Mouse (Mus musculus): ENCODE measurements at regions not wholly inside any gene's neighbourhood (a gene's known extent, or its start where the extent isn't known, plus 50 kb on each side); places are given as distances from the start of the nearest gene placed in this dataset.

DNA sequence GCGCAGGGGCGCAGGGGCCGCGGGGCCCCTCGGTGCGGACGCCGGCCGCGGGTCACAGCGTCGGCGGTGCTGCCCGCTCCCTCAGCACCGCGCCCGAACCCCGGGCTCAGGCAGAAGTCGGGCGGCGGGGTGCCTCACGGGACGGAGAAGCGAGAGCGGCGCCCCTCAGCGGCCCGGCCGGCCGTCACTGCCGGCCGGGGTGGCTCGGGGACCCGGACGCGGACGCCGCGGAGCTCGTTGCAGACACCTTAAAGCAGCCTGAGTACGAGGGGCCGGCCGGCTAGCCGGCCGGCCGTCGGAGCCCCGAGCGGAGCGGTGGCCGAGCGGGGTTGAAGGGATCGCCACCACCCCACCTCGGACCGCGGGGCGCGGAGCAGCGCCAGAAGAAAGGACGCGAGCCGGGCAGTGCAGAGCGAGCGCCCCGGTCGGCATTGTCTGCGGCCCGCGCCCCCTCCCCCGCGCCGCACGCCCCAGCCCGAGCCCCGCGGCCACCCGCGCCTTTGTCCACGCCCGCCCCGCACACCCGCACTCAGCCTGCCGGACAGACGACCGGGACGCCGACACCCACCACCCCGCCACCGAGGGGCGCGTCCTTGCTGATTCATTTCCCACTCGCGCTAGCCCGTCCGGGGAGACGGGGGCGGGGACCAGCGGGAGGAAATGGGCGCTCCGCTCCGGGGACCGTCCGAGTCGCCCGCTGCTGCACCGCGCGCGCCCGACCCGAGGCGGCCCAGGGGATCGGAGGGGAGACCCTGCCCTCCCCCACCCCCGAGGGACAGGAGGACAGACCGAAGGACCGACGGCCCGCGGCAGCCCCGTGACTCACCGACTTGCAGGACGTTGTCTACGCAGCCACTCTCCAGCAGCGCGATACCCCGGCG, 155.4 kb upstream of the Smim15 start:
- Histone ChIP-seq H3K27ac (ENCODE audit: insufficient read depth, low read depth, low read length, poor library complexity, severe bottlenecking) (no peak overlapping the region), H3K36me3 (ENCODE audit: control insufficient read depth, insufficient read depth, low read length, poor library complexity, severe bottlenecking) (no peaks in the 10 kb centered on the region), H3K9me3 (ENCODE audit: control insufficient read depth, insufficient read depth, low read depth, low read length) (no peaks in the 10 kb centered on the region), H3K4me3 (ENCODE audit: insufficient read depth in 1 of 2, low read depth in 1 of 2, low read length in 2 of 2, poor library complexity in 1 of 2, severe bottlenecking in 1 of 2) (peak overlapping the region; percentile 82 to 96), H3K4me1 (ENCODE audit: control insufficient read depth in 2 of 2, insufficient read depth in 2 of 2, low read length in 2 of 2, poor library complexity in 1 of 2) (peaks cover 0 to 3% of the 10 kb centered on the region in 2 experiments; a peak in 1 of 4 replicates), H3K9ac (ENCODE audit: insufficient read depth, low read depth, low read length, poor library complexity, severe bottlenecking) (peak overlapping the region; percentile 75)
- no peak for DNase-seq (ENCODE audit: low read depth, low spot score)
- in situ Hi-C loops (cut with MboI; ENCODE audit: low sequenced_read_pairs in 2 of 2, unreplicated experiment in 2 of 2), result no loop called here
- TF ChIP-seq ZNF384 (IDR thresholded peaks at IDR 0.05; ENCODE audit: low read depth, low read length) (no peak), ZC3H11A (IDR thresholded peaks at IDR 0.05; ENCODE audit: borderline replicate concordance, low read depth, low read length) (no peak), CHD2 (IDR thresholded peaks at IDR 0.05; ENCODE audit: low read depth, low read length) (no peak), MAFK (IDR thresholded peaks at IDR 0.05; ENCODE audit: insufficient read depth, low read depth, low read length) (no peak), HCFC1 (IDR thresholded peaks at IDR 0.05; ENCODE audit: borderline replicate concordance, insufficient read depth, low read length) (no peak)

DNA sequence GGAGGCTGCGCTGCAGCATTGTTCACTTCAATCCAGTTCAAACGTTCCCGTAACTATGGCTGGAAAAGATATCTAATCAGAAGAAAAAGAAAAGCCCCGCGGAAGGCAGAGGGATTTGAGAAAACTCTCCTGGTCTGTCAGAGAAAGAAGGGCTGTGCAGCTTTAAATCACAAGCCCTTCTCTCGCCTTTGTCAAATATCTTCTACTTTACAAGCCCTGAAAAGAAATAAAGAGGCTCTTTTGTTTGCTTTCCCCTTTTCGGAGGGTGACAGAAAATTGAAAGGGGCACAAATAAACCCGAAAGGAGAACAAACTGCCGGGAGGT, 156.1 kb upstream of the Smim15 start:
- H3K9me3 ChIP-seq (ENCODE audit: control insufficient read depth, insufficient read depth, low read depth, low read length), result no peaks in the 10 kb centered on the region
- H3K4me1 ChIP-seq (ENCODE audit: control insufficient read depth in 2 of 2, insufficient read depth in 2 of 2, low read length in 2 of 2, poor library complexity in 1 of 2), result peaks cover 0 to 3% of the 10 kb centered on the region in 2 experiments; a peak in 1 of 4 replicates
- peak overlapping the region; percentile 82 to 96 for H3K4me3 ChIP-seq (ENCODE audit: insufficient read depth in 1 of 2, low read depth in 1 of 2, low read length in 2 of 2, poor library complexity in 1 of 2, severe bottlenecking in 1 of 2)
- H3K36me3 ChIP-seq (ENCODE audit: control insufficient read depth, insufficient read depth, low read length, poor library complexity, severe bottlenecking), result no peaks in the 10 kb centered on the region
- TF ChIP-seq ZNF384 (IDR thresholded peaks at IDR 0.05; ENCODE audit: low read depth, low read length) (no peak), CHD2 (IDR thresholded peaks at IDR 0.05; ENCODE audit: low read depth, low read length) (no peak), HCFC1 (IDR thresholded peaks at IDR 0.05; ENCODE audit: borderline replicate concordance, insufficient read depth, low read length) (no peak), MAFK (IDR thresholded peaks at IDR 0.05; ENCODE audit: insufficient read depth, low read depth, low read length) (no peak), ZC3H11A (IDR thresholded peaks at IDR 0.05; ENCODE audit: borderline replicate concordance, low read depth, low read length) (no peak)
- H3K9ac ChIP-seq (ENCODE audit: insufficient read depth, low read depth, low read length, poor library complexity, severe bottlenecking), result peak overlapping the region; percentile 75
- in situ Hi-C loops (cut with MboI; ENCODE audit: low sequenced_read_pairs in 2 of 2, unreplicated experiment in 2 of 2), result no loop called here
- H3K27ac ChIP-seq (ENCODE audit: insufficient read depth, low read depth, low read length, poor library complexity, severe bottlenecking), result no peak overlapping the region
- DNase-seq (ENCODE audit: low read depth, low spot score), result no peak

DNA sequence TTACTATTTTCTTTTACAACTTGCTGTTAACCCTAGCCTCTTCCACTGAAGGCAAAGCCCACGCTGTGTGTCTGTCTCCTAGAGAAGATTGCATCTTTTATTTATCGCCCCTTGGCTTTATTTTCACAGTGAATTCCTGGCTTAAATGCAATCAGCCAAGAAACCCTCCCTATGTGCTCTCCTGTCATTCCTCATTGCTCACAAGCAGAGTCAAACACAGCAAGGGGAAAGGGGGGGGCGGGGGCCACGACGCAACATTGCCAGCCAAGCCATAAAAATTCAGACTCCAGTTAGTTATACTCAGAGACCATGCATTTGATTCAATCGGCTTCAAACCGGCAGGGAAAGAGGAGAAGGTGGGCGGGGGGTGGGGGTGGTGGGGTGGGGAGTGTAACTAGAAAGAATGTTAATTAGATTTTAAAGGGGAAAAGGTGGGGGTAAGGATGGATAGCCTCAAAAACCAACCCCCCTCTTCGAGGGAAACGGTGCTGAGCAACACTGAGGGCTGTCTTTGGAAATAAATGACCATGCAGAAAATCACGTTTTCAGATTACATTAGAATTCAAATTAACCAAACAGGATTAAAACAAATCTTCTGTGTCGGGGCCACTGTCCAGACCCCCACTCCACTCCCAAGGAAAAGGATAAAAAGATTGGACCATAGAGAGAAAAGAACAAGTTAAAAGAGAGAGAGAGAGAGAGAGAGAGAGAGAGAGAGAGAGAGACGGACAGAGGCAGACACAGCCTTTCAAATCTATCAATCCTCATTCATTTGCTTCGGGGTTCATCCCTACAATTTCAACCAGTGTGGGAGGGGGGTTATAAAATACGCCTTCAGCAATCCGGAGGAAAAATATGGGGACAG, 156.6 kb upstream of the Smim15 start:
- H3K4me1 ChIP-seq (ENCODE audit: control insufficient read depth in 2 of 2, insufficient read depth in 2 of 2, low read length in 2 of 2, poor library complexity in 1 of 2), result peaks cover 0 to 3% of the 10 kb centered on the region in 2 experiments; a peak in 1 of 4 replicates
- H3K9me3 ChIP-seq (ENCODE audit: control insufficient read depth, insufficient read depth, low read depth, low read length), result no peaks in the 10 kb centered on the region
- no peak overlapping the region for H3K27ac ChIP-seq (ENCODE audit: insufficient read depth, low read depth, low read length, poor library complexity, severe bottlenecking)
- no peak for DNase-seq (ENCODE audit: low read depth, low spot score)
- TF ChIP-seq ZC3H11A (IDR thresholded peaks at IDR 0.05; ENCODE audit: borderline replicate concordance, low read depth, low read length), result no peak
- no peak for TF ChIP-seq HCFC1 (IDR thresholded peaks at IDR 0.05; ENCODE audit: borderline replicate concordance, insufficient read depth, low read length)
- TF ChIP-seq ZNF384 (IDR thresholded peaks at IDR 0.05; ENCODE audit: low read depth, low read length), result no peak
- no peak for TF ChIP-seq MAFK (IDR thresholded peaks at IDR 0.05; ENCODE audit: insufficient read depth, low read depth, low read length)
- no peak for TF ChIP-seq CHD2 (IDR thresholded peaks at IDR 0.05; ENCODE audit: low read depth, low read length)
- H3K36me3 ChIP-seq (ENCODE audit: control insufficient read depth, insufficient read depth, low read length, poor library complexity, severe bottlenecking), result no peaks in the 10 kb centered on the region
- in situ Hi-C loops (cut with MboI; ENCODE audit: low sequenced_read_pairs in 2 of 2, unreplicated experiment in 2 of 2), result no loop called here
- no peak overlapping the region for H3K9ac ChIP-seq (ENCODE audit: insufficient read depth, low read depth, low read length, poor library complexity, severe bottlenecking)
- H3K4me3 ChIP-seq (ENCODE audit: insufficient read depth in 1 of 2, low read depth in 1 of 2, low read length in 2 of 2, poor library complexity in 1 of 2, severe bottlenecking in 1 of 2), result peak overlapping the region; percentile 82 to 96

DNA sequence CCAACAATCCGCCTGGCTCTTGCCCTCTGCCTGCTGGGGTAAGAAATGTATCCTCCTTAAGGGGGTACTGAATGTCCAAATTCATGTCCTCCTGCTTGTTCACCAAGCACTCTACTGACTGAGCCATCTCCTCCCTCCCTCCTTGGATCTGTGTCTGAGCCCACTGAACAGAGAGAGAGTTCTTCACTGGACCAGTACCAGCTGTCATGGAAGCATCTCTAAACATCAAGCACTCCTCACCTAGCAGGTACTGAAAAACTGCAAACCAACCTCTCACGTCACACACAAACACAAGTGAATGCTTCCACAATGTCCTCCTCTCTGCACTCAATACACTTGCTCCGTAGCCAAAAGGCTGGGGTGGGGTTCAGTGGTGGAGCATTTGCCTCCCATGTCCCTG, 159.4 kb upstream of the Smim15 start:
- no peak overlapping the region for H3K9ac ChIP-seq (ENCODE audit: insufficient read depth, low read depth, low read length, poor library complexity, severe bottlenecking)
- no peak for DNase-seq (ENCODE audit: low read depth, low spot score)
- H3K4me1 ChIP-seq (ENCODE audit: control insufficient read depth in 2 of 2, insufficient read depth in 2 of 2, low read length in 2 of 2, poor library complexity in 1 of 2), result 0 out of 4 replicates have a peak, but pooled peaks cover 0 to 3% of the 10 kb centered on the region in 2 experiments
- in situ Hi-C loops (cut with MboI; ENCODE audit: low sequenced_read_pairs in 2 of 2, unreplicated experiment in 2 of 2), result no loop called here
- H3K36me3 ChIP-seq (ENCODE audit: control insufficient read depth, insufficient read depth, low read length, poor library complexity, severe bottlenecking), result no peaks in the 10 kb centered on the region
- TF ChIP-seq MAFK (IDR thresholded peaks at IDR 0.05; ENCODE audit: insufficient read depth, low read depth, low read length) (no peak), ZNF384 (IDR thresholded peaks at IDR 0.05; ENCODE audit: low read depth, low read length) (no peak), HCFC1 (IDR thresholded peaks at IDR 0.05; ENCODE audit: borderline replicate concordance, insufficient read depth, low read length) (no peak), CHD2 (IDR thresholded peaks at IDR 0.05; ENCODE audit: low read depth, low read length) (no peak), ZC3H11A (IDR thresholded peaks at IDR 0.05; ENCODE audit: borderline replicate concordance, low read depth, low read length) (no peak)
- no peaks in the 10 kb centered on the region for H3K9me3 ChIP-seq (ENCODE audit: control insufficient read depth, insufficient read depth, low read depth, low read length)
- H3K27ac ChIP-seq (ENCODE audit: insufficient read depth, low read depth, low read length, poor library complexity, severe bottlenecking), result no peak overlapping the region
- H3K4me3 ChIP-seq (ENCODE audit: insufficient read depth in 1 of 2, low read depth in 1 of 2, low read length in 2 of 2, poor library complexity in 1 of 2, severe bottlenecking in 1 of 2), result no peak overlapping the region
